Mouse (Mus musculus): ENCODE measurements at regions not wholly inside any gene's neighbourhood (a gene's known extent, or its start where the extent isn't known, plus 50 kb on each side); places are given as distances from the start of the nearest gene placed in this dataset.

GRCm38 (mm10) chr9:46696171-46696570, 302.4 kb upstream of the Gm4791 start:
- TF ChIP-seq CTCF (IDR thresholded peaks at IDR 0.05; ENCODE audit: borderline replicate concordance, extremely low read depth, insufficient read depth, insufficient read length) (no peak), POLR2A (IDR thresholded peaks at IDR 0.05; ENCODE audit: borderline replicate concordance, extremely low read depth, insufficient read depth, insufficient read length, poor library complexity, severe bottlenecking) (no peak)

Data from brain, embryonic 14.5 days (tissue).